Mouse (Mus musculus): Measurements from ENCODE around the gene Elovl6. TPM values are rescaled to one million over a fixed set of nuclear protein-coding genes. Genes with fewer than 3 reads are reported as not detected.

The Elovl6 gene
- total and polyA plus RNA-seq, 2 experiments from 2014 or later = 44.3 to 46.6 TPM

- no peak for ATAC-seq (ENCODE audit: low FRiP score)
- Histone ChIP-seq H3K4me2 (ENCODE audit: low read depth, low read length, poor library complexity, severe bottlenecking) (no peak overlapping the region), H3K36me3 (ENCODE audit: insufficient read depth, low read length) (peaks cover 3% of the 10 kb centered on the region; the same call in 1 of the 2 replicates), H3K4me1 (ENCODE audit: insufficient read depth, low read length) (no peaks in the 10 kb centered on the region), H3K4me3 (ENCODE audit: low read depth, low read length) (no peak overlapping the region), H3K27me3 (ENCODE audit: insufficient read depth, low read length) (no peaks in the 10 kb centered on the region), H3K9me3 (ENCODE audit: low read length) (no peaks in the 10 kb centered on the region), H3K9ac (replicated peaks; ENCODE audit: low read length, poor library complexity, severe bottlenecking) (no peak overlapping the region), H3K27ac (ENCODE audit: low read depth, low read length) (no peak overlapping the region)
- 92% methylated on average over 11 of the region's 11 CpGs for WGBS
- DNase-seq (ENCODE audit: low spot score) = no peak
- TF ChIP-seq CTCF (IDR thresholded peaks at IDR 0.05) = no peak
These were observed 46.8 kb downstream of the Elovl6 start for GRCm38 (mm10) chr3:129578741-129579475.

- WGBS = 73% methylated on average over 3 of the region's 3 CpGs
- Histone ChIP-seq H3K4me2 (ENCODE audit: low read depth, low read length, poor library complexity, severe bottlenecking) (no peak overlapping the region), H3K27me3 (ENCODE audit: insufficient read depth, low read length) (no peaks in the 10 kb centered on the region), H3K27ac (ENCODE audit: low read depth, low read length) (no peak overlapping the region), H3K9ac (replicated peaks; ENCODE audit: low read length, poor library complexity, severe bottlenecking) (no peak overlapping the region), H3K9me3 (ENCODE audit: low read length) (no peaks in the 10 kb centered on the region), H3K4me3 (ENCODE audit: low read depth, low read length) (no peak overlapping the region), H3K36me3 (ENCODE audit: insufficient read depth, low read length) (no peaks in the 10 kb centered on the region), H3K4me1 (ENCODE audit: insufficient read depth, low read length) (no peaks in the 10 kb centered on the region)
- ATAC-seq (ENCODE audit: low FRiP score) (no peak), DNase-seq (ENCODE audit: low spot score) (no peak)
- no peak for TF ChIP-seq CTCF (IDR thresholded peaks at IDR 0.05)
These were observed 48.9 kb downstream of the Elovl6 start for GRCm38 (mm10) chr3:129581024-129581423.

GRCm38 (mm10) chr3:129582449-129582848 is 50.3 kb downstream of the Elovl6 start:
- no peak overlapping the region for H3K9ac ChIP-seq (replicated peaks; ENCODE audit: low read length, poor library complexity, severe bottlenecking)
- H3K36me3 ChIP-seq (ENCODE audit: insufficient read depth, low read length) = no peaks in the 10 kb centered on the region
- H3K27me3 ChIP-seq (ENCODE audit: insufficient read depth, low read length) = no peaks in the 10 kb centered on the region
- WGBS = 82% methylated on average over 4 of the region's 4 CpGs
- DNase-seq (ENCODE audit: low spot score) (no peak), ATAC-seq (ENCODE audit: low FRiP score) (no peak)
- TF ChIP-seq CTCF (IDR thresholded peaks at IDR 0.05) = no peak
- no peak overlapping the region for H3K27ac ChIP-seq (ENCODE audit: low read depth, low read length)
- H3K4me3 ChIP-seq (ENCODE audit: low read depth, low read length) = no peak overlapping the region
- H3K9me3 ChIP-seq (ENCODE audit: low read length) = no peaks in the 10 kb centered on the region
- H3K4me2 ChIP-seq (ENCODE audit: low read depth, low read length, poor library complexity, severe bottlenecking) = no peak overlapping the region
- peaks cover 3% of the 10 kb centered on the region; the same call in 1 of the 2 replicates for H3K4me1 ChIP-seq (ENCODE audit: insufficient read depth, low read length)

DNA sequence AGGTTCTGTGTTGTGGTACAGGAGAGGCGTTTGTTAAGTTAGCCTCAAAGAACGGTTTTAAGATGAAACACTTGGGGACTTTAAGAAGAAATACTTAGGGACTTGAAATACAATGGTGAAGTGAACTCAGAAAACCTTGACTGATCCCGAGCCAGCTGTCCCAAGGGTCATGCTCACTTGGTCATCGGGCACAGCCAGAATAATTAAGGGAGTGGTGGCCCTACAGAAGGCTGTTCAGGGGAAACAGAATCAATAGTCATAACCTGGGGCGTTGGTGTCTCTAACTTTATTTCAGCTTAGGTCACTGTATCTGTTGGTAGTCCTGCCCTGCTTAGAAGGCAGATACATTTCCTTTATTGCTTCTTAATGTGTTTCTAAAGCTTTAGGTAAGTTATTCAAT is 51.1 kb downstream of the Elovl6 start:
- 81% methylated on average over 5 of the region's 5 CpGs for WGBS
- no peak for DNase-seq (ENCODE audit: low spot score)
- no peak for TF ChIP-seq CTCF (IDR thresholded peaks at IDR 0.05)
- no peak for ATAC-seq (ENCODE audit: low FRiP score)
- Histone ChIP-seq H3K4me3 (ENCODE audit: low read depth, low read length) (no peak overlapping the region), H3K4me1 (ENCODE audit: insufficient read depth, low read length) (peaks cover 3% of the 10 kb centered on the region; the same call in 1 of the 2 replicates), H3K4me2 (ENCODE audit: low read depth, low read length, poor library complexity, severe bottlenecking) (no peak overlapping the region), H3K27me3 (ENCODE audit: insufficient read depth, low read length) (no peaks in the 10 kb centered on the region), H3K27ac (ENCODE audit: low read depth, low read length) (no peak overlapping the region), H3K9ac (replicated peaks; ENCODE audit: low read length, poor library complexity, severe bottlenecking) (no peak overlapping the region), H3K9me3 (ENCODE audit: low read length) (no peaks in the 10 kb centered on the region), H3K36me3 (ENCODE audit: insufficient read depth, low read length) (no peaks in the 10 kb centered on the region)

DNA sequence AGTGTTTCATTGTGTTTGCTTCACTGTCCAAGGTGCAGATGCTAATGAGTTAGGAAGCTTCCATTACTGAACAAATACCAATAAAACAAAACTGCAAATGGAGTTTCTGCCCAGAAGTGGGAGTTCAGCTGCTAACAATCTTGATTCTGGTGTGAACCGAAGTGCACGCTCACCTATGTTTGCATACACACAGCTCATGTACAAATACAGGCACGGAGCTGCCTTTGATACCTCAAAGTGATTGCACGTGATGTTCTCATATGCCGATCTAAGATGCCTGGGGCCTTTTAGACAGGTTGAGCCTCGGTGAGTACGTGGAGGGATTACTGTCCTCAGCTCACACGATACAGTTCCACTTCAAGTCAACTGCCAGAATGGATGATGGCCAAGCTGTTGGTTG is 55.8 kb downstream of the Elovl6 start:
- TF ChIP-seq CTCF (IDR thresholded peaks at IDR 0.05) = no peak
- H3K9ac ChIP-seq (replicated peaks; ENCODE audit: low read length, poor library complexity, severe bottlenecking) = no peak overlapping the region

GRCm38 (mm10) chr3:129588753-129589152 is 56.6 kb downstream of the Elovl6 start:
- 83% methylated on average over 3 of the region's 3 CpGs for WGBS
- Histone ChIP-seq H3K36me3 (ENCODE audit: insufficient read depth, low read length) (no peaks in the 10 kb centered on the region), H3K4me2 (ENCODE audit: low read depth, low read length, poor library complexity, severe bottlenecking) (no peak overlapping the region), H3K27me3 (ENCODE audit: insufficient read depth, low read length) (no peaks in the 10 kb centered on the region), H3K4me1 (ENCODE audit: insufficient read depth, low read length) (peaks cover 9% of the 10 kb centered on the region; the same call in 1 of the 2 replicates), H3K9me3 (ENCODE audit: low read length) (no peaks in the 10 kb centered on the region), H3K27ac (ENCODE audit: low read depth, low read length) (no peak overlapping the region), H3K9ac (replicated peaks; ENCODE audit: low read length, poor library complexity, severe bottlenecking) (no peak overlapping the region), H3K4me3 (ENCODE audit: low read depth, low read length) (no peak overlapping the region)
- no peak for TF ChIP-seq CTCF (IDR thresholded peaks at IDR 0.05)
- ATAC-seq (ENCODE audit: low FRiP score) (no peak), DNase-seq (ENCODE audit: low spot score) (no peak)

More for the DNA sequence above, 55.8 kb downstream of the Elovl6 start:
- Histone ChIP-seq H3K4me3 (ENCODE audit: low read depth, low read length) (no peak overlapping the region), H3K27ac (ENCODE audit: low read depth, low read length) (no peak overlapping the region), H3K4me2 (ENCODE audit: low read depth, low read length, poor library complexity, severe bottlenecking) (no peak overlapping the region), H3K4me1 (ENCODE audit: insufficient read depth, low read length) (peaks cover 9% of the 10 kb centered on the region; the same call in 1 of the 2 replicates), H3K9me3 (ENCODE audit: low read length) (no peaks in the 10 kb centered on the region), H3K36me3 (ENCODE audit: insufficient read depth, low read length) (no peaks in the 10 kb centered on the region), H3K27me3 (ENCODE audit: insufficient read depth, low read length) (no peaks in the 10 kb centered on the region)
- 71% methylated on average over 8 of the region's 8 CpGs for WGBS
- DNase-seq (ENCODE audit: low spot score) (no peak), ATAC-seq (ENCODE audit: low FRiP score) (no peak)

Data from midbrain, postnatal 0 days (tissue).